Mouse (Mus musculus) heart, embryonic 16.5 days (tissue): Measurements from ENCODE around the gene Iqschfp. TPM values are rescaled to one million over a fixed set of nuclear protein-coding genes. Genes with fewer than 3 reads are reported as not detected.

Source experiments
- ATAC-seq: fragments of 200-750 bp; cut with Nextera tagmentation; replicated peaks from 2 replicates; pipeline ENCODE4 v1.8.0; 2017; ENCODE audit warnings: moderate number of reproducible peaks; ENCODE audit not compliant: insufficient read depth, low FRiP score; ENCODE audit errors: extremely low read depth
- H3K27ac ChIP-seq: fragments of 300-500 bp; sonication (generic); 2 replicates; pipeline ENCODE4 v1.5.1; 2014; ENCODE audit warnings: mild to moderate bottlenecking, low read length, control low read depth, moderate library complexity
- H3K27me3 ChIP-seq: fragments of 300-500 bp; sonication (generic); 2 replicates; pipeline ENCODE4 v1.6.1; 2014; ENCODE audit warnings: low read length, mixed read lengths; ENCODE audit not compliant: control insufficient read depth, insufficient read depth
- H3K36me3 ChIP-seq: fragments of 300-500 bp; sonication (generic); 2 replicates; pipeline ENCODE4 v1.6.1; 2014; ENCODE audit not compliant: control insufficient read depth, insufficient read depth
- H3K4me1 ChIP-seq: fragments of 300-500 bp; sonication (generic); 2 replicates; pipeline ENCODE4 v1.6.1; 2014; ENCODE audit warnings: low read length, mixed read lengths; ENCODE audit not compliant: control insufficient read depth, insufficient read depth
- H3K4me2 ChIP-seq: fragments of 300-500 bp; sonication (generic); 2 replicates; pipeline ENCODE4 v1.6.1; 2014; ENCODE audit warnings: low read depth, mild to moderate bottlenecking, control low read depth, low read length
- H3K4me3 ChIP-seq: fragments of 300-500 bp; sonication (generic); 2 replicates; pipeline ENCODE4 v1.5.1; 2014; ENCODE audit warnings: mild to moderate bottlenecking, control low read depth, low read length
- H3K9ac ChIP-seq: fragments of 300-500 bp; sonication (generic); 2 replicates; pipeline ENCODE4 v1.6.1; 2014; ENCODE audit warnings: low read length, control low read depth
- H3K9me3 ChIP-seq: fragments of 300-500 bp; sonication (generic); replicated peaks from 2 replicates; pipeline ENCODE4 v1.6.1; 2016; ENCODE audit warnings: low read length; ENCODE audit not compliant: control insufficient read depth
- WGBS: fragments of 180-500 bp; shearing (Covaris S2); extraction: QIAGEN DNeasy Blood & Tissue Kit; methylation state at CpG from one replicate; pipeline ENCODE4 v1.1.7; 2014; 5-methylcytosine and 5-hydroxymethylcytosine counted together
- polyA plus RNA-seq: library from polyadenylated mRNA; unstranded; fragments of >200 nt; fragmentation: Nextera tagmentation; extraction: Ambion mirVana; gene quantifications from 2 replicates; pipeline ENCODE4 v1.2.1, GENCODE M21; 2015

Gene Iqschfp
- polyA plus RNA-seq, 1 experiment from 2014 or later = not detected

DNA sequence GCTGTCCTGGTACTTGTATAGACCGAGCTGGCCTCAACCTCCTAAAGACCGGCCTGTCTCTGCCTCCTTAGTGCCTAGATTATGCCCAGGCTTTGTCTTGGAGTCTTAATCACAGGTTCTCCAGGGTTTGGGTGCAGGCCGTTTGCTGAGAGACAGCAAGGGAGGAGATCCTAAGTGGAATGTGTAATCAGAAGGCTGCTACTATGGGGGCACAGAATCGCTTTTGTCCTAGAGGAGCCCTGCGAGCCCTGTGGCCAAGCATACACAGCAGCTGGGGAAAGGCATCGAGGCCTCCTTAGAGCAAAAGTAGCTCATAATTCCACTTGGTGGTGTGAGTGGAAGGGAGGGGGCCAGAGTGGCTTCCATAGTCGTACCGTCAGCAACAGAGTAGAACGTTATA lies 592.0 kb downstream of the Iqschfp start:
- no peak overlapping the region for H3K27ac ChIP-seq
- no peak for ATAC-seq
- H3K27me3 ChIP-seq = no peaks in the 10 kb centered on the region
- no peaks in the 10 kb centered on the region for H3K4me1 ChIP-seq
- H3K9ac ChIP-seq = no peak overlapping the region
- H3K4me2 ChIP-seq = no peak overlapping the region
- H3K4me3 ChIP-seq = no peak overlapping the region
- WGBS = 80% methylated on average over 9 of the region's 9 CpGs
- H3K36me3 ChIP-seq = no peaks in the 10 kb centered on the region
- no peaks in the 10 kb centered on the region for H3K9me3 ChIP-seq

GRCm38 (mm10) chr3:68484561-68484960 lies 592.5 kb downstream of the Iqschfp start:
- Histone ChIP-seq H3K4me2 (no peak overlapping the region), H3K36me3 (no peaks in the 10 kb centered on the region), H3K9ac (no peak overlapping the region), H3K4me1 (no peaks in the 10 kb centered on the region), H3K9me3 (no peaks in the 10 kb centered on the region), H3K4me3 (no peak overlapping the region), H3K27me3 (no peaks in the 10 kb centered on the region), H3K27ac (no peak overlapping the region)
- no peak for ATAC-seq
- 79% methylated on average over 4 of the region's 4 CpGs for WGBS

- H3K4me1 ChIP-seq = peaks cover 11% of the 10 kb centered on the region
- no peak overlapping the region for H3K4me3 ChIP-seq
- H3K4me2 ChIP-seq = no peak overlapping the region
- no peak overlapping the region for H3K27ac ChIP-seq
- H3K9ac ChIP-seq = no peak overlapping the region
- ATAC-seq = no peak
- no peaks in the 10 kb centered on the region for H3K36me3 ChIP-seq
- WGBS = 83% methylated on average over 1 of the region's 1 CpGs
- H3K27me3 ChIP-seq = no peaks in the 10 kb centered on the region
- no peaks in the 10 kb centered on the region for H3K9me3 ChIP-seq
Measured at GRCm38 (mm10) chr3:68487621-68488020, 595.6 kb downstream of the Iqschfp start.

GRCm38 (mm10) chr3:68488316-68488715 lies 596.3 kb downstream of the Iqschfp start:
- Histone ChIP-seq H3K4me3 (no peak overlapping the region), H3K9me3 (no peaks in the 10 kb centered on the region), H3K36me3 (no peaks in the 10 kb centered on the region), H3K4me1 (peaks cover 14% of the 10 kb centered on the region), H3K27me3 (no peaks in the 10 kb centered on the region), H3K4me2 (no peak overlapping the region), H3K27ac (no peak overlapping the region), H3K9ac (no peak overlapping the region)
- no peak for ATAC-seq
- 71% methylated on average over 5 of the region's 5 CpGs for WGBS

DNA sequence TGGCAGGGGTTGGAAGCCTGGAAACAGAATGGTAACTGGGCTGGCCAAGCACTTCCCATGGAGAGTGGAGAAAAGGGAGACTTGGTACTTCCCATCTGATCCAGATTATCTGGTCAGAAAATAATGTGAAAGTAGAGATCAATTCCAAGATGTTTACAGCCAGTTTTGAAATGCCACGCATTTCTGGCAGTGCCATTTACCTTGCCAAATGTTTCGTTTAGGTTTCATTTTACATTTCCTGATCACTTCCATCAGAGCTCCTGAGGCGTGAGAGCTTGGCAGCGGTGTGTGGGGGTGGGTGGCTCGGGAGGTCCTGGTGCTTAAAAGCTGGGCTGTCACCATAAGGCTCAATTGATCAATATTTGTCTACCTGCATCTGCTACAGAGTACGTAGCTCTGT lies 599.5 kb downstream of the Iqschfp start:
- H3K36me3 ChIP-seq = no peaks in the 10 kb centered on the region
- ATAC-seq = no peak
- H3K27ac ChIP-seq = peak overlapping the region; percentile 99
- H3K4me1 ChIP-seq = peaks cover 19% of the 10 kb centered on the region
- no peak overlapping the region for H3K9ac ChIP-seq
- H3K9me3 ChIP-seq = no peaks in the 10 kb centered on the region
- no peak overlapping the region for H3K4me3 ChIP-seq
- 77% methylated on average over 6 of the region's 6 CpGs for WGBS
- H3K27me3 ChIP-seq = no peaks in the 10 kb centered on the region
- H3K4me2 ChIP-seq = no peak overlapping the region

DNA sequence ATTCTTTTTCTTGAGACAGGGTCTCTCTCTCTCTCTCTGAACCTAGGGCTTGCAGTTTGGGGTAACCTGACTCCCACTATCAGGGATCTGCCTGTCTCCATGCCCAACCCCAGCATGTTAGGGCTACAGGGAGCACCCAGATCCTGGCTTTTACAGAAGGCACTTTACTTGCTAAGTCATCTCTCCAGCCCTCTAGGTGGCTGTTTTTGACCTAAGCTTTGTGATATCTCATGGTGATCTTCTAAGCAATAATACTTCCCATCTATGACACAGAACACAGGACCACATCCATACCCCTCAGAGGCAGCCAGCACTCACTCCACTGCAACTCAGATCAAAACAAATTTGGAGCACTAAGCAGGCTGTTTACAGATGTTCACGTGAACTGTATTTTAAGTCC lies 600.0 kb downstream of the Iqschfp start:
- Histone ChIP-seq H3K27ac (peak overlapping the region; percentile 99), H3K9me3 (no peaks in the 10 kb centered on the region), H3K9ac (peak overlapping the region; percentile 97), H3K4me2 (peak overlapping the region; percentile 97), H3K4me1 (peaks cover 25% of the 10 kb centered on the region), H3K4me3 (no peak overlapping the region), H3K36me3 (no peaks in the 10 kb centered on the region), H3K27me3 (no peaks in the 10 kb centered on the region)
- 50% methylated on average over 1 of the region's 1 CpGs for WGBS
- ATAC-seq = no peak

- Histone ChIP-seq H3K27me3 (no peaks in the 10 kb centered on the region), H3K27ac (peak overlapping the region; percentile 99), H3K4me2 (peak overlapping the region; percentile 97), H3K4me3 (peak overlapping the region; percentile 87), H3K36me3 (no peaks in the 10 kb centered on the region), H3K9ac (peak overlapping the region; percentile 97), H3K9me3 (no peaks in the 10 kb centered on the region), H3K4me1 (peaks cover 28% of the 10 kb centered on the region)
- WGBS = 13% methylated on average over 3 of the region's 3 CpGs
- ATAC-seq = no peak
Measured at GRCm38 (mm10) chr3:68492513-68492912, 600.5 kb downstream of the Iqschfp start.

- Histone ChIP-seq H3K9me3 (no peaks in the 10 kb centered on the region), H3K27ac (peak overlapping the region; percentile 99), H3K4me3 (peak overlapping the region; percentile 87), H3K36me3 (no peaks in the 10 kb centered on the region), H3K27me3 (no peaks in the 10 kb centered on the region), H3K4me1 (peaks cover 28% of the 10 kb centered on the region), H3K4me2 (peak overlapping the region; percentile 97), H3K9ac (peak overlapping the region; percentile 97)
- ATAC-seq = peak; percentile 61
- under 1% methylated on average over 12 of the region's 12 CpGs for WGBS
Measured at GRCm38 (mm10) chr3:68493170-68493585, 601.1 kb downstream of the Iqschfp start.

DNA sequence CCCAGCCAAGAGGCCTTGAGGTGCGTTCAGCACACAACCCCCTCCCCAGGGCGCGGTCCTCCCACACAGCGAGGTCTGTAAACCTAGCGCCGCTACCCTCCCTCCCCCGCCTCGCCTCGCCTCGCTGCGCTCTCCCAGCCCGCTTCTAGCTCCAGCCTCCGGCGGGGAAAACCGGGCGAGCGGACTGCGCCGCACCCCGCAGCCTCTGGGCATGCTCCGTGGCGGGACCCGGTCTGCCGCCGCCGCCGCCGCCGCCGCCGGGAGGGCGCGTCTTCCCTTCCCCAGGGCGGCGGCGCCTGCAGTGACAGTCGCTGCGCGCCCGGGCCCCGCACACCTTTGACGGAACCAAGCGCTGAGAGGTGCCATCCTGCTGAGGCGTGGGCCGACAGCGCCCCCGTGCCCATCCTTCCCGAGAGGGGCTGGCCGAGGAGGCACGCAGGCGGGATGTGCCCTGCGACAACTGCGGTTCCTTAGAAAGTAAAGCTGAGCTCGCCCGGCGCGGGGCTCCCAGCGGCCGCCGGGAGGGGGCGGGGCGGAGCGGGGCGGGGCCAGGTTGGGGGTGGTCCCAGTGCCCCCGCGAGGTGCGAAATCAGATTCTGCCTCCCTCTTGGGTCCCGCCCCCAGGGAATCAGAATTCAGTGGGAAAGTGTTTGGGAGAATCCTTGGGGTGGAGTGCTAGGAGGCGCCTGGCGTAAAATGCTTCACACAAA lies 601.7 kb downstream of the Iqschfp start:
- WGBS = under 1% methylated on average over 68 of the region's 70 CpGs
- Histone ChIP-seq H3K4me3 (peak overlapping the region; percentile 87), H3K4me2 (peak overlapping the region; percentile 97), H3K27me3 (no peaks in the 10 kb centered on the region), H3K27ac (peak overlapping the region; percentile 99), H3K9me3 (no peaks in the 10 kb centered on the region), H3K36me3 (no peaks in the 10 kb centered on the region), H3K4me1 (peaks cover 28% of the 10 kb centered on the region), H3K9ac (peak overlapping the region; percentile 97)
- ATAC-seq = peak; percentile 76
